Mouse (Mus musculus): Measurements from ENCODE around the gene Fhit.
"Not testable (repeated sequence)": the region's sequence is repeated elsewhere in the genome, so short reads cannot be mapped to it uniquely, and the experiment has no call there.

The Fhit gene

GRCm38 (mm10) chr14:10933667-10934066 lies 228.2 kb downstream of the Fhit start:
- DNase-seq (ENCODE audit: low read depth, low spot score): no peak

- DNase-seq (ENCODE audit: low read depth, low spot score): no peak
These were observed 243.7 kb downstream of the Fhit start for GRCm38 (mm10) chr14:10917893-10918803.

- no peak for DNase-seq (ENCODE audit: low read depth, low spot score)
These were observed 253.8 kb downstream of the Fhit start for GRCm38 (mm10) chr14:10908011-10908410.

- DNase-seq (ENCODE audit: low read depth, low spot score): no peak
These were observed 279.1 kb downstream of the Fhit start for GRCm38 (mm10) chr14:10882759-10883158.

GRCm38 (mm10) chr14:10880749-10881148 lies 281.1 kb downstream of the Fhit start:
- no peak for DNase-seq (ENCODE audit: low read depth, low spot score)

- no peak for DNase-seq (ENCODE audit: low read depth, low spot score)
These were observed 287.1 kb downstream of the Fhit start for GRCm38 (mm10) chr14:10874595-10875372.

GRCm38 (mm10) chr14:10857606-10858005 lies 304.2 kb downstream of the Fhit start:
- DNase-seq (ENCODE audit: low read depth, low spot score): no peak

GRCm38 (mm10) chr14:10851936-10852335 lies 309.9 kb downstream of the Fhit start:
- no peak for DNase-seq (ENCODE audit: low read depth, low spot score)

- DNase-seq (ENCODE audit: low read depth, low spot score): no peak
These were observed 325.8 kb downstream of the Fhit start for GRCm38 (mm10) chr14:10836001-10836400.

- DNase-seq (ENCODE audit: low read depth, low spot score): no peak
These were observed 337.0 kb downstream of the Fhit start for GRCm38 (mm10) chr14:10824819-10825218.

GRCm38 (mm10) chr14:10813551-10813950 lies 348.3 kb downstream of the Fhit start:
- DNase-seq (ENCODE audit: low read depth, low spot score): no peak

GRCm38 (mm10) chr14:10798489-10799180 lies 363.2 kb downstream of the Fhit start:
- no peak for DNase-seq (ENCODE audit: low read depth, low spot score)

- no peak for DNase-seq (ENCODE audit: low read depth, low spot score)
These were observed 364.2 kb downstream of the Fhit start for GRCm38 (mm10) chr14:10797595-10797994.

- no peak for DNase-seq (ENCODE audit: low read depth, low spot score)
These were observed 366.2 kb downstream of the Fhit start for GRCm38 (mm10) chr14:10795498-10796075.

GRCm38 (mm10) chr14:10783929-10784328 lies 377.9 kb downstream of the Fhit start:
- no peak for DNase-seq (ENCODE audit: low read depth, low spot score)

GRCm38 (mm10) chr14:10778721-10779120 lies 383.1 kb downstream of the Fhit start:
- DNase-seq (ENCODE audit: low read depth, low spot score): no peak

GRCm38 (mm10) chr14:10754883-10755282 lies 407.0 kb downstream of the Fhit start:
- DNase-seq (ENCODE audit: low read depth, low spot score): not testable (repeated sequence)

- no peak for DNase-seq (ENCODE audit: low read depth, low spot score)
These were observed 423.8 kb downstream of the Fhit start for GRCm38 (mm10) chr14:10738076-10738475.

- no peak for DNase-seq (ENCODE audit: low read depth, low spot score)
These were observed 439.3 kb downstream of the Fhit start for GRCm38 (mm10) chr14:10722525-10722924.

GRCm38 (mm10) chr14:10712916-10713315 lies 448.9 kb downstream of the Fhit start:
- DNase-seq (ENCODE audit: low read depth, low spot score): no peak

GRCm38 (mm10) chr14:10712522-10712881 lies 449.3 kb downstream of the Fhit start:
- DNase-seq (ENCODE audit: low read depth, low spot score): no peak
